Mouse (Mus musculus) ES-E14 (cell line): ENCODE results near the gene Wdr20. TPM values are rescaled to one million over a fixed set of nuclear protein-coding genes. Genes with fewer than 3 reads are reported as not detected.

Source experiments
- DNase-seq: peaks from one replicate; pipeline ENCODE4 v3.0.0-alpha.2; 2013; ENCODE audit warnings: low read depth, low spot score
- H3K27ac ChIP-seq: 2 replicates; pipeline ENCODE4 v1.5.1; 2012; ENCODE audit warnings: low read depth, mild to moderate bottlenecking, low read length, moderate library complexity, mixed read lengths; ENCODE audit not compliant: poor library complexity, insufficient read depth, severe bottlenecking
- H3K36me3 ChIP-seq: 2 replicates; pipeline ENCODE4 v1.6.1; 2012; ENCODE audit warnings: mild to moderate bottlenecking, low read length, moderate library complexity, mixed read lengths; ENCODE audit not compliant: control insufficient read depth, poor library complexity, insufficient read depth, severe bottlenecking
- H3K4me1 ChIP-seq, 2 experiments: fragments of 150-350 bp in 1 of 2; sonication (generic) in 1 of 2; 2 replicates each; pipeline ENCODE4 v1.6.1; 2012; ENCODE audit warnings: low read length in 2 of 2, mild to moderate bottlenecking in 1 of 2, mixed read lengths in 1 of 2; ENCODE audit not compliant: control insufficient read depth in 2 of 2, insufficient read depth in 2 of 2, poor library complexity in 1 of 2
- H3K4me3 ChIP-seq, 2 experiments: fragments of 150-350 bp in 1 of 2; sonication (generic) in 1 of 2; 2 replicates each; pipeline ENCODE4 v1.5.1; 2012; ENCODE audit warnings: low read length in 2 of 2, low read depth in 1 of 2, mild to moderate bottlenecking in 1 of 2, mixed read lengths in 1 of 2; ENCODE audit not compliant: insufficient read depth in 1 of 2, poor library complexity in 1 of 2, severe bottlenecking in 1 of 2
- H3K9ac ChIP-seq: 2 replicates; pipeline ENCODE4 v1.6.1; 2012; ENCODE audit warnings: low read depth, mild to moderate bottlenecking, low read length, mixed read lengths; ENCODE audit not compliant: poor library complexity, insufficient read depth, severe bottlenecking
- H3K9me3 ChIP-seq: fragments of 150-350 bp; sonication (generic); 2 replicates; pipeline ENCODE4 v1.6.1; 2012; ENCODE audit warnings: low read depth, mild to moderate bottlenecking, low read length; ENCODE audit not compliant: control insufficient read depth, insufficient read depth
- CHD2 ChIP-seq: IDR thresholded peaks from 2 replicates; pipeline ENCODE4 v1.6.1; 2014; ENCODE audit warnings: mild to moderate bottlenecking, low read depth, low read length, inconsistent platforms
- HCFC1 ChIP-seq: IDR thresholded peaks from 2 replicates; pipeline ENCODE4 v1.6.1; 2012; ENCODE audit warnings: low read length, inconsistent platforms, borderline replicate concordance; ENCODE audit not compliant: insufficient read depth
- MAFK ChIP-seq: IDR thresholded peaks from 2 replicates; pipeline ENCODE4 v1.6.1; 2014; ENCODE audit warnings: mild to moderate bottlenecking, low read depth, low read length, inconsistent platforms; ENCODE audit not compliant: insufficient read depth
- ZC3H11A ChIP-seq: IDR thresholded peaks from 2 replicates; pipeline ENCODE4 v1.6.1; 2012; ENCODE audit warnings: low read depth, mild to moderate bottlenecking, inconsistent platforms, low read length, borderline replicate concordance
- ZNF384 ChIP-seq: IDR thresholded peaks from 2 replicates; pipeline ENCODE4 v1.6.1; 2012; ENCODE audit warnings: low read depth, low read length, inconsistent platforms
- in situ Hi-C, 2 experiments: fragments of 600-800 bp; cut with MboI; formaldehyde crosslinking; loops; one replicate each; pipeline ENCODE4 v1.15.1; 2025; ENCODE audit warnings: low sequenced_read_pairs in 2 of 2, inconsistent platforms in 1 of 2; ENCODE audit not compliant: unreplicated experiment in 2 of 2
- total RNA-seq: library from RNA; depleted of rRNA; stranded (reverse); fragments of 300-350 nt; gene quantifications from 2 replicates; pipeline ENCODE4 v1.2.3, GENCODE M21; 2012

Wdr20 gene
- total RNA-seq, 1 experiment, result 30.3 TPM

DNA sequence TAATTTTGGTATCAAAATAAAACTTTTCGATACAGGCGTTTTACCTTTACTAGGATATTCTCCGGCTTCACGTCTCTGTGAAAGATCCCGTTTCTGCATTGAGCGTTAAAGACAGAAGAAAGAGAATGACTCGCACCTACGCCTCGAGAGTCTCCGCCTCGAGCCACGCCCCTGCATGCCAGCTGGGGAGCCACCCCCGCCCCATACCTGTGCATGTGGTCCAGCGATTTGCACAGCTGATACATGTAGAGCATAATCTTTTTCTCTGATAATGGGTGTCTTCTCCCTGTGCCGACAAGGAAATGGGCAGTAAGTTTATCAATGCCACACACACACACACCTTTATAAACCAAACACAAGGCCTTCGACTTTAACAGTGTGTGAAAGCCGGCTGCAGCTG is 77.2 kb downstream of the Wdr20 start:
- Histone ChIP-seq H3K4me1 (peaks cover 0 to 6% of the 10 kb centered on the region in 2 experiments; a peak in 1 of 4 replicates), H3K9me3 (no peaks in the 10 kb centered on the region), H3K36me3 (peaks cover 19% of the 10 kb centered on the region; the same call in 1 of the 2 replicates), H3K9ac (no peak overlapping the region), H3K27ac (no peak overlapping the region), H3K4me3 (no peak overlapping the region)
- no peak for DNase-seq
- in situ Hi-C loops, result no loop called here
- TF ChIP-seq CHD2, result no peak
- no peak for TF ChIP-seq ZNF384
- TF ChIP-seq ZC3H11A, result no peak
- TF ChIP-seq HCFC1, result no peak
- no peak for TF ChIP-seq MAFK

DNA sequence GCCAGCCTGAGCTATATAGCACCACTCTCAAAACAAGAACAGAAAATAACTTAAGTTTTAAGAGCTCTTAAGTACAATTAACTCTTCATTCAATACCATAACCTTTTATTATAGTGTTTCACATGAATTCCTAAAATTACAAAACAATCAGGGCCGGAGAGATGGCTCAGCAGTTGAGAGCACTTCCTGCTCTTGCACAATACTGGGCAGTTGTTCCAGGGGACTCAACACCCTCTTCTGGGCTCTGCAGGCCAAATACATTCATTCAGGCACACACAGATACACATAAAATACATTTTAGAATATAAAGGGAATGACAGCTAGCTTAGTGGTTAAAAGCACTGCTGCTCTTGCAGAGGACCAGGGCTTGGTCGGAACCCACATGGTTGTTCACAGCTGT is 79.1 kb downstream of the Wdr20 start:
- Histone ChIP-seq H3K36me3 (peaks cover 14% of the 10 kb centered on the region; the same call in 1 of the 2 replicates), H3K4me1 (peaks cover 0 to 6% of the 10 kb centered on the region in 2 experiments; a peak in 1 of 4 replicates), H3K9ac (no peak overlapping the region), H3K4me3 (no peak overlapping the region), H3K9me3 (no peaks in the 10 kb centered on the region), H3K27ac (no peak overlapping the region)
- in situ Hi-C loops, result no loop called here
- TF ChIP-seq ZC3H11A (no peak), HCFC1 (no peak), MAFK (no peak), ZNF384 (no peak), CHD2 (no peak)
- DNase-seq, result no peak

DNA sequence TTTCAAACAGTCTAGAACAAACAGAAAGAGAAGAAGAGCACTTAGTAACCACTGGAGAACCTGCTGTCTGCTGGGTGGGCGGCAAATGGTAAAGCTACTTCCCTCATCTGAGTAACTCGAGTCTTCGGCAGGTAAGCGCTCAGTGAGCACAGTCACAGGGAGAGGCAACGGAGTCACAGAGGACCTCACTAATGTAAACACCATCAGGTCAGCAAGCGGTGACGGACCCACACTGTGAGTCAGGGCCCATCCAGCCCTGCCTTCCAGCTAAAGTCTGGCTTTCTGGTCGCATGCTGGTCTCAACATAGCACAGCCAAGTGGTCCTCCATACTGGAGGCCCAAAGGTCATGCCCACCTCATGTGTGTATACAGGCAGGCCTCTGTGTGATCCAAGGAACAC is 81.6 kb downstream of the Wdr20 start:
- DNase-seq, result no peak
- no peaks in the 10 kb centered on the region for H3K9me3 ChIP-seq
- H3K27ac ChIP-seq, result no peak overlapping the region
- no peak overlapping the region for H3K4me3 ChIP-seq
- H3K4me1 ChIP-seq, result peaks cover 0 to 4% of the 10 kb centered on the region in 2 experiments; a peak in 1 of 4 replicates
- TF ChIP-seq MAFK, result no peak
- no peak for TF ChIP-seq ZNF384
- TF ChIP-seq ZC3H11A, result no peak
- no peak for TF ChIP-seq HCFC1
- no peak for TF ChIP-seq CHD2
- H3K36me3 ChIP-seq, result peaks cover 5% of the 10 kb centered on the region; the same call in 1 of the 2 replicates
- H3K9ac ChIP-seq, result no peak overlapping the region
- in situ Hi-C loops, result no loop called here

DNA sequence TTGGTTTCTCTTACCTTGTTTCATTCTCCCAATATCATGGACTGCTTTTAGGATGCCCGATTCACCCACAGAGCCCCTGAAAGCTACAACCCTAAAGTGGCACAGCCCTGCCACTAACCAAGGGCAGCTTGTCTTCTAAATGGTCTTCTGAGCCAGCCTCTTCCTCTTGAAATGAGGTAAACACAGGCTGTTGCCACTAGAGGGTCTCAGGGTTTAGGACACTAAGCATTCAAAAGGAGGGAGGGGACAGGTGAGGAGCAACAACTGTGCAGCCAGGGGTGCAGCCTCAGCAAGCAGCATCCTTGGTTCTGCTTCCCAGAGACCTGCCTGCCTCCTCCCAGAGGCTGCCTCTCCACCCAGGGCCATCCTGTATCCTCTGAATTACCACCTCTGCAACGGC is 84.0 kb downstream of the Wdr20 start:
- DNase-seq, result no peak
- H3K9ac ChIP-seq, result no peak overlapping the region
- no peak overlapping the region for H3K27ac ChIP-seq
- no peak overlapping the region for H3K4me3 ChIP-seq
- TF ChIP-seq HCFC1, result no peak
- TF ChIP-seq CHD2, result no peak
- no peak for TF ChIP-seq MAFK
- no peak for TF ChIP-seq ZNF384
- TF ChIP-seq ZC3H11A, result no peak
- in situ Hi-C loops, result no loop called here
- peaks cover 7% of the 10 kb centered on the region; the same call in 1 of the 2 replicates for H3K36me3 ChIP-seq
- H3K9me3 ChIP-seq, result no peaks in the 10 kb centered on the region
- no peaks in the 10 kb centered on the region for H3K4me1 ChIP-seq

DNA sequence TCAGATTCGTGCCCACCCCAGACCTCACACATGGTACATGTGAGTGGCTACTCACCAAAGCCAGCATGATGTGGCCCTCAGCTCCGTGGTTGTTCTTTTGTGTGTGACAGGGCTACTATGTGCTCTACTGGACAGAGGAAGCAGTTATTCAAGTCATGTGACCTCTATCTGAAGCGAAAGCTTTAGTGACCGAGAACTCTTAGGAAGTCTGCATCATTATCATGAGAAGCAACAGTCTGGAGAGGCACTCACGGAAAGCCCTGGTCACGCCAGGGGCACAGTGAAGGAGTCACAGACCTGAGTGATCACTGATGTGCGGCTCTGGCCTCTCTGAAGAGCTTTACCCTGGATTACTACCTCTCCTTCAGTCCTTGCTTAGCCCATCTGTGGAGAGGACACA is 84.6 kb downstream of the Wdr20 start:
- TF ChIP-seq ZNF384 (no peak), ZC3H11A (no peak), MAFK (no peak), CHD2 (no peak), HCFC1 (no peak)
- Histone ChIP-seq H3K4me1 (no peaks in the 10 kb centered on the region), H3K9me3 (no peaks in the 10 kb centered on the region), H3K4me3 (no peak overlapping the region), H3K36me3 (peaks cover 7% of the 10 kb centered on the region; the same call in 1 of the 2 replicates), H3K27ac (no peak overlapping the region), H3K9ac (no peak overlapping the region)
- DNase-seq, result no peak
- in situ Hi-C loops, result no loop called here
